Mouse (Mus musculus) embryo, embryonic 11.5 days (tissue): ENCODE data around the gene Akp3.

Experiments used
- DNase-seq: peaks from one replicate; pipeline ENCODE4 v3.0.0-alpha.2; 2012; ENCODE audit warnings: low read depth, low spot score

Akp3 gene

GRCm38 (mm10) chr1:87124673-87125072, at the start of gene Akp3:
TSS of gene Akp3 (plus strand) at chr1:87124973.
- DNase-seq: no peak

- DNase-seq: no peak
Measured at GRCm38 (mm10) chr1:87086196-87086595, 38.6 kb upstream of the Akp3 start.

- no peak for DNase-seq
Measured at GRCm38 (mm10) chr1:87086964-87087363, 37.8 kb upstream of the Akp3 start.

GRCm38 (mm10) chr1:87089251-87089650, 35.5 kb upstream of the Akp3 start:
- no peak for DNase-seq

GRCm38 (mm10) chr1:87089828-87090227, 34.9 kb upstream of the Akp3 start, which contains the start of gene Alppl2:
TSS of gene Alppl2 (minus strand) at chr1:87089928.
- no peak for DNase-seq

GRCm38 (mm10) chr1:87095642-87096041, 29.1 kb upstream of the Akp3 start:
- DNase-seq: no peak

GRCm38 (mm10) chr1:87098358-87098975, 26.3 kb upstream of the Akp3 start:
- peak; percentile 37 for DNase-seq

- no peak for DNase-seq
Measured at GRCm38 (mm10) chr1:87101411-87101810, 23.4 kb upstream of the Akp3 start, which contains the start of gene Alpi. TSS of gene Alpi (minus strand) at chr1:87101606.

GRCm38 (mm10) chr1:87102114-87102513, 22.7 kb upstream of the Akp3 start:
- no peak for DNase-seq

- DNase-seq: no peak
Measured at GRCm38 (mm10) chr1:87103936-87104335, 20.8 kb upstream of the Akp3 start.

- DNase-seq: no peak
Measured at GRCm38 (mm10) chr1:87106536-87106935, 18.2 kb upstream of the Akp3 start.

GRCm38 (mm10) chr1:87108564-87108963, 16.2 kb upstream of the Akp3 start:
- no peak for DNase-seq

- no peak for DNase-seq
Measured at GRCm38 (mm10) chr1:87111719-87112354, 12.9 kb upstream of the Akp3 start.

- no peak for DNase-seq
Measured at GRCm38 (mm10) chr1:87114784-87115183, 10.0 kb upstream of the Akp3 start.

- DNase-seq: no peak
Measured at GRCm38 (mm10) chr1:87127206-87128030, 2.6 kb downstream of the Akp3 start.

GRCm38 (mm10) chr1:87131803-87132202, 7.0 kb downstream of the Akp3 start:
- no peak for DNase-seq

GRCm38 (mm10) chr1:87141550-87141949, 16.8 kb downstream of the Akp3 start:
- DNase-seq: no peak

- no peak for DNase-seq
Measured at GRCm38 (mm10) chr1:87142456-87142855, 17.7 kb downstream of the Akp3 start.

- no peak for DNase-seq
Measured at GRCm38 (mm10) chr1:87143141-87143540, 18.4 kb downstream of the Akp3 start.

- DNase-seq: no peak
Measured at GRCm38 (mm10) chr1:87149422-87149821, 24.6 kb downstream of the Akp3 start.

GRCm38 (mm10) chr1:87151286-87151685, 26.5 kb downstream of the Akp3 start:
- no peak for DNase-seq

- DNase-seq: no peak
Measured at GRCm38 (mm10) chr1:87153776-87154500, 29.2 kb downstream of the Akp3 start.
